Mouse (Mus musculus) CD8-positive naive resting alpha-beta T cell, adult 2 months (primary cell): ENCODE results near the gene Mgll.

Experiments
- DNase-seq, 2 experiments: peaks; one replicate each; pipeline ENCODE4 v3.0.0; 2022; ENCODE audit warnings: low read depth in 2 of 2, low spot score in 2 of 2

The Mgll gene

GRCm38 (mm10) chr6:88843241-88843640 lies 119.0 kb downstream of the Mgll start:
- DNase-seq, result no peak

DNA sequence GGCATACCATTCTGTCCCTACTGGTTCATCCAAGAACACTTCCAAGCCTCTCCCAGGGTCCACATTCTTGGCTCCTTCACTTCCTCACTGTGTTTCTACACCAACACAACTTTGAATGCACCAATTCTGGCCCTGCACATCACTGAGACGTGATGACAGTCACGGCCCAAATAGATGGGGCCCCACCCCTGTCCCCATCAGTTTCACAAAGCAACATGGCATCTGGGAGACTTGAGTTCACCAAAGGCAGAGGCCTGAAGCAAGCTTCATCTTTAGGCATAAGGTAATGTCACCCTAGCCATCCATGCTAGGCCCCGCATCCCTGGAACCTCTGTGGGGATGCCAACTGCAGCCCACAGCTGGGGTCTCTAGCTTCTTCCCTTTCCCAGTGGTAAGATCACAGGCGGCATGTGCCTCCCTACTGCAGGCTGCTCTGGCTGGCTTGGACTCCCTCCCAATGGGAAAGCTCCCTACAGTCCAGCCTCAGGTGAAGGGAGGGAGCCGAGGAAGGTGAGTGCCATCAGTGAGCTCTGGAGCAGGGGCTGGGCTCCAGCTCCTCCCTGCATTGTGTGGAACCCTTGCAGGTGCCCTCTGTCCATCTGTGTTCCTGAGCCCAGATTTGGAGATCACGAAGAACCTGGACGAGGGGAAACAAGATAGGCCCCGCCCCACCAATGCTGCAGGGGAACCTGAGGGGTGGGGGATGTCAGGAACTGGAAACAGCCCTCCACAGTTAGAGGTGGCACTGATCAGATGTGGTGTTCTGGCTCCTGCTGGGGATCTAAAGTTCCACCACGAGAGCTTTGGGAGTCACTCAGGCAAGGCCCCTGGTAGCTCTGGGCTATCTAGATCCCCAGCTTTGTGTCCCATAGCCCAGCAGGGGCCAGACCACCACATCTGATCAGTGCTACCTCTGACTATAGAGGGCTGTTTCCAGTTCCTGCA lies 119.8 kb downstream of the Mgll start:
- no peak for DNase-seq

GRCm38 (mm10) chr6:88844901-88845565 lies 120.8 kb downstream of the Mgll start:
- DNase-seq, result no peak

DNA sequence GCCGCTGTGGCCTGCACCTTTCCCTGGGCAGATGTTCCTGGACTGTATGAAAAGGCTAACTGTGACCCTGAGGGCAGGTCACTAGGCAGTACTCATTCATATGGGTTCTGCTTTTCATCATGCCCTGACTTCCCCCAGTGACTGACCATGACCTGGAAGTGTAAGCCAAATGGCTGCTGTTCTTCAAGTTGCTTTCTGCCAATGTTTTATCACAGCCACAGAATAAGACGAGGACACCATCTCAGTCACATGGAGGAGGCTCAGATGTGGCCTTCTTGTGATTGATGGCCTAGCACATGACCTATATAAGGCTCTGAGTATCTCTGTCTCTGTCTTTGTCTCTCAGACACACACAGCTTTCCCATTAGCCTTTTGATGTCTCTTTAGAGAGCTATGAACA lies 123.4 kb downstream of the Mgll start:
- no peak for DNase-seq

DNA sequence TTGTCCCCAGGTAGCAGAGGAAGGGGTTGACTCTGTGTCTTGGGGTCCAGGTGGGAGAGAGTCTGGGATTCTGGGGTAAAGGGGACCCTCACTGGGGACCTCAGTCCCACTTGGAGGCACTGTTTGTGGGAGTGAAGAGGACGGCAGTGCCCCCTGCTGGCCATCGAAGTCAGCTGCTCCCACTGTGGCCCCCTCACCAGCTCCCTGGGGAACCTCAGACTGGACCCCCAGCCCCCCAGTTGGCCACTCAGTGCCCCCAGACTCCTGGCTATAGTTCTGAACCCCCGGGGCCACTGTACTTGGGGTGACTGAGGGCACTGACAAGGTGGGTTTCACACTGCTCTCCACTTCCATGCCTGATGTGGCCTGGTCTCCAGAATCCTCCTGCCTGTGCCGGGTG lies 125.1 kb downstream of the Mgll start:
- no peak for DNase-seq

DNA sequence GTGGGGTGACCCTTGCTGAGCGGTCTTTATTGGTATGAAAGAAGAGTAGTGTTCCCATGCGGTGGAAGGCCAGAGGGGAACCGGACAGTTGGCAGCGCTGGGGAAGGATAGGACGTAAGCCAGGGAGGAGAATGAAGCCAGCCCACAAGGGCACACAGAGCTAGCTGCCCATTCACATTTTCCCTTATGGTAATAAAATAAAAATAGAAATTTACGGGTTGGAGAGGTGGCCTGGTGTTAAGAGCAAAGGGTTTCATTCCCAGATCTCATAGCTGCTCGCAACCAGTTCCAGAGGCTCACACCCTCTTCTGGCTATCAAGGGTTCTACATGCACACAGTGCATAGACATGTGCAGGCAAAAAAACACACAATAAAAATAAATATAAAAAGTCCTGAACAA lies 125.8 kb downstream of the Mgll start:
- no peak for DNase-seq

DNA sequence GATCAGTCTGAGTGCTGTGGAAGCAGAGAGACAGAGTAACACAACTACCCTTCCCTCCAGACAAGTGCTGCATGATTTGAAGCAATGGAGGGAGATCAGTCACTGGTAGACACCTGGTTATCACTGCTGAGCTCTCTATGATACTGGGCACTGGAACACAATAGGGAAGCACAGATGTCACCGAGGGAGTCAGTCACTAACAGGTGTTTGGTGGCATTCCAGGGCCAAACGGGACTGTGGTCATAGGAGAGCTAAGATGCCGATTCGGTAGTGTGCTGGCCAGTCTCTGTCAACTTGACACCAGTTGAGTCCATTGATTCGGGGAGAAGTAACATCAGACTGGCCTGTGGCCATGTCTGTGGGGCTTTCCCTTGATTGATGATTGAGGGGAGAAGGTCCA lies 130.3 kb downstream of the Mgll start:
- no peak for DNase-seq

DNA sequence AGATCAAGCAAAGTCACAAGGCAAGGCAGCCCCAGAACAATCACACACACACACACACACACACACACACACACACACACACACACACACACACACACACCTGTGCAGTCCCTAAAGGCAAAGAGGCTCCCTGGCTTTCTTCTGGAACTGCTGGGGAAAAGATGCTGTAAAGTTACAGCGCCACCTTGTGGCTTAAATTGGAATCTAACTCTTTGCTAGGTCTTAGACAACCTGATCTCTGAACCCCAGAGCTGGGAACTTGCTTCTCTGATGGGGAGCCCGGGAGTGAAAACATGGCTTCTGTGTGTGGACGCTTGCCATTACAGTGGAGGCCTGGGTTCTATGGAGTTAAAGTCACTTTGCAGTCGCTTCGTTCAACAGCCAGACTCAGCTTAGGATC lies 131.4 kb downstream of the Mgll start:
- peak; percentile 44 to 63 for DNase-seq

DNA sequence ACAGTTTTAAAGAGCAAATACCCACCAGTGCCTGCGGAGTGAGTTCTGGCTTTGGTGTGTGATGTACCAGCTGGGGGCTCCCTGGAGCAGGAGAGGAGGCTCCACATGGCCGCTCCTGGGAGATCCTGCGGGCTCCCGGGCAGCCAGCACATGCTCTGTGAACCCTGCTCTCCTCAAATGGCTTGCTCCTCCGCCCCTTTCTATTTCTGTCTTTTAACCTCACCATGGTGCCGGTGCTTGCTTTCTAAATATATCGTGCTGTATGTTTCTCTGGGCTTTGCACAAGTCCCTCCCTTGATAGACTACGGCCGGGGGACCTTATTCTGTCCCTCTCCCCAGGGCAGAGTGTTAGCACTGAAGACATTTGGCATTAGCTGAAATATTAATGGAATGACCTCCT lies 133.0 kb downstream of the Mgll start:
- DNase-seq, result no peak

DNA sequence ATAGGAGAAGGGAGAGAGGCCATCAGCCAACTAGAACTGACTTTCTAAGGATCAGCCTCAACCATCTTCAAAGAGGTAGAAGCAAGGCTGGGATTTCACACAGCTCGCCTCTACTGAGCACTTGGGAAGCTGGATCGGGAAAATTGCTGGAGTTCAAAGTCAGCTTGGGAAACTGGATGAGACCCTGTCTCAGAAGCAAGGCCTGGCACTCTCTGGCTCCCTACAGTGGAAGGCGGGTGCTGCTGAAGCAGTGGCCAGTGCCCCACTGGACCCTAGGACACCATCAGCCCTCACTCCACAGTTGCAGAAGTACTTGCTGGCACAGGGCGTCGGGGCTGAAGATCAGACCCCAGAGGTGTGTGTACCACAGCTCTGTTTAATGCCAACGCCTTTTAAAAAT lies 133.6 kb downstream of the Mgll start:
- DNase-seq, result no peak

- DNase-seq, result no peak
These were observed 134.1 kb downstream of the Mgll start for GRCm38 (mm10) chr6:88858341-88858740.

GRCm38 (mm10) chr6:88860914-88861313 lies 136.7 kb downstream of the Mgll start:
- DNase-seq, result no peak

GRCm38 (mm10) chr6:88865704-88866103 lies 141.5 kb downstream of the Mgll start:
- no peak for DNase-seq

DNA sequence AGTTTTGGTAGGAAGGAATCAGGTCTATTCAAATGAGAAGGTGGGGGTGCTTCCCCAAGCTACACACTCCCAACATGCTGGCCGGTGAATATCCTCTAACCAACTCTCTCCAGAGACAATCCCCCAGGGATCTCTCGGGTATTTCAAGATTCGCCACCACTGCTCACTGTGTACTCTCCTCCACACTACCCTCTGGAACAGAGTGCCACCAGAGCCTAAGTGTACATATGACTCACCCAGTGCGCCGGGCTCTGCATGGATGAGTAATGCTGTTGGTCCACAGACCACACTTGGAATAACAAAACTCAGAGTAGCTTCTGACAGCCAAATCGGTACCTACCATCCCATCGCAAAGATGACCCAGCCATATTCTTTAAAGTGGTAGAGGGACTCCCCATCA lies 145.2 kb downstream of the Mgll start:
- no peak for DNase-seq

DNA sequence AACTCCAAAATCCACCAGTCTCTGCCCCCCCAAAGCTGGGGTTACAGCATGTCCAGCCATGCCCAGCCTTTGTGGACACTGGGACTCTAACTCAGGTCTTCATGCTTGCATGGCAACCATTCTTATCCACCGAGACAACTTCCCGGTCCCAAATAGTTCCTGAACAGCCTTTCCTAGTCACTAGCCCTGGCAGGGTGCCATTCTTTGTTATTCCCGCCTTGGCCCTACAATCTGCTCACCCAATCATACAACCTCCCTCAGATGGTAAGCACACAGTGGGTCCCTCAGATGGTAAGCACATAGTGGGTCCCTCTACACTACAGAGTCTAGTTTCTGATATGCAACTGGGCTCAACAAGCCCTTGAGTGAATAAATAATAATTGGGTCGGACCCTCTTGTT lies 146.4 kb downstream of the Mgll start:
- DNase-seq, result no peak

DNA sequence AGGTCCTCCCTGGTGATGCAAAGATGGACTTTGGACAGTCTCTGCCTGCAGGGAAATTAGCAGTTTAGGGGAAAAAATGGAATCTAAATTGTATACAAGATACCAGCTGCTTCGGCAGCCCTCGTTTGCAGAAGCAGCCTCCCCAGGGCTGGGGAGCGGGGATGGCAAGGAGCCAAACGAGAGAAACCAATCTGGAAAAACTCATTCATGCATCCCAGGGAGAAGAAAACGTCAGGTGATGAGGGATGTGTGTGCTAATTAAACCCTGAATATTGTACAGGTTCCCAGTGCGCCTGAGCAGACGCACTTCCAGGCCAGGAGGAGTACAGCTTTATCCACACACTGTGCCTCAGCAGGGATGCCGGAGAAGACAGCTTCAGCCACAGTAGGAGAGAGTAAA lies 147.3 kb downstream of the Mgll start:
- DNase-seq, result no peak

DNA sequence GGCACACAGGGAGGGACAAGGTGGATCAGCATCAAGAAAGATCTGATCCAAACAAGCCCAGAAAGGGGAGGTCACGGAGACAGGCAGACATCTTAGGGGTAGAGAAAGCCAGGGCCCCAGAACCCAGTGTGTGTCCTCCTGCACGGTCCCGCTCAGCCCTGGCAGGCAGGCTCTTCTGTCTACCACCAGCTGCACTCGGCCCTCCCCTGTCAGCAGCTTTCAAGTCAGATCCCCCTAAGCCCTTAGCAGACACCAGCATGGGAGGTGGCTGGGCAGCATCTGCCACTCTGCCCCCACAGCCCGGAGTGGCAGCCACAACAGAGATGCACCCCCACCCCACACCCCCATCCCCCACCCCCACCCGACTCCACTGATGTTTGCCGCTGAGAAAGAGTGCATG lies 148.6 kb downstream of the Mgll start:
- no peak for DNase-seq

DNA sequence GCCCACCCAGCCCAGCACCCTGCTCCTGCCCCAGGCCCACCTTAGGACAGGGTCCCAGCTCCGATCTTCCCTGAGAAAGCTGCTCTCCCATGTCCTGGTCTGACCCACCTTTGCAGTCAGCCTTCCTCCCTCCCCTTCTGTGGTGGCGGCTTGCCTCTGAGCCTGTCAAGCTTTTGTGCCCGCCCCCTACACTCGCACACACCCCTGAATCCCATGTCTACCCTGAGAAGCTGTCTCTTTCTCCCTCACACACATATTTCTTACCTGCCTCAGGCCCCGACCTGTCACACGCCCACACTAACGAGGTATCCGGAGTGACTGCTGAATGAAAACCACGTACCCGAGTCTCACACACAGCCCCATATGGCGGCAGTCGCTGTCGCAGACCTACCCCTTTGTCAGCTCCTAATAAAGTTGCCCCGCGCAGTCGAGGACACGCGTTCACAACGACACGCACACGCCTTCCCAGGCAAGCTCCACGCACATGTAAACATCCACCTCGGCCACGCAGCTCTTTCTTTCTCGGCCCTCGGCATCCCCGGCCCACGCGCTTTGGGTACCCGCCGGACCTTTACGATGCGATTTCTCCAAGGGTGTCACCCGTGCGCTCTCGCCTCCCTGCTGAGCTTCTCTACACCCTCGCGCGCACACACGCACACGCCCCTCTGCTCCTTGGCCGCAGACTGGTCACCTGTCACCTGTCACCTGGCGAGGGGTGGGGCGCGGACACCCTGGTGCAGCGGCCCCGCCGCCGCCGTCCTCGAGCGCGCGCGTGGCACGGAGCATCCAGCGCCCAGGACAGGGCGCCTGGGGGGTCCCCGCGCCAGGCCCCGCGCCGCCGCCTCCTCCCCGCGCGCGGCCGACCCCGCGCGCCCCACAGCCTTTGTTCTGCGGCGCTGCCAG lies 150.0 kb downstream of the Mgll start:
- no peak for DNase-seq

DNA sequence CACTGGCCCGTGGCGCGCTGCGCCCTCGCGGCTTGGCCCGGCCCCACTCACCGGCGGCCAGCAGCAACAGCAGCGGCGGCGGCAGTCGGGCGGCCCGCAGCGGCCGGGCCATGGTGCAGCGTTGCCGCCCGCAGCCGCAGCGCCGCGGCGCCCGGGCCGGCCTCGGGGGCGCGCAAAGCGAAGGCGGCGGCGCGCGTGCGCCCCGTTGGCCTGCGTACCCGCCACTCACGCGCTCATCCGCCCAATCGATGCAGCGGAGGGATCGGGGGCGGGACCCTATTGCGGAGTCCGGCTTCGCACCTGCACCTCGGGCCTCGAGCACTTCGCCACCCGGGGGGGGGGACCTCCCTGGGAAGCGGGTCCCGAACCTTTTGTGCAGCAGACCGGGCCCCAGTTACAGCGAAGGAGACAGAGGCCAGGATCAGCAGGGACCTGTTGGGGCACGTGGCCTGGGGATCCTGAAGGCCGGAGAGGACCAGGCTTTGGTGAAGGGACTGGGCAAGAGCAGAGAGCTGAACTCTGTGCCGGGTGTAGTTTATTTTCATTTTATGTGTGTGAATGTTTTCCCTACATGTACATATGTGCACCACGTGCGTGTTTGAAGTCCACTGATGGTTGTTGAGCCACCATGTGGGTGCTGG lies 150.8 kb downstream of the Mgll start, which contains the start of gene Podxl2:
Gene Podxl2 (minus strand): TSS at position 177 of the 641 bp plus-strand sequence.
- DNase-seq, result no peak
